Mouse (Mus musculus) myocyte (in vitro differentiated cells): ENCODE data around the gene Pwwp2a.

Experiments used
- POLR2A ChIP-seq: IDR thresholded peaks from one replicate; pipeline ENCODE4 v1.6.1; 2011; ENCODE audit warnings: low read depth, mild to moderate bottlenecking, control low read depth, moderate library complexity; ENCODE audit not compliant: insufficient read length
- REST ChIP-seq: IDR thresholded peaks from one replicate; pipeline ENCODE4 v1.6.1; 2011; ENCODE audit warnings: mild to moderate bottlenecking, control low read depth, moderate library complexity; ENCODE audit not compliant: insufficient read depth, insufficient read length
- TCF12 ChIP-seq: IDR thresholded peaks from one replicate; pipeline ENCODE4 v1.6.1; 2011; ENCODE audit warnings: mild to moderate bottlenecking, control low read depth; ENCODE audit not compliant: poor library complexity, insufficient read depth, severe bottlenecking

- no peak for TF ChIP-seq POLR2A
- TF ChIP-seq REST = no peak
- no peak for TF ChIP-seq TCF12
Measured at GRCm38 (mm10) chr11:43633658-43634401, 48.0 kb upstream of the Pwwp2a start.
